Mouse (Mus musculus) midbrain, postnatal 0 days (tissue): ENCODE data around the gene Scube3. TPM values are rescaled to one million over a fixed set of nuclear protein-coding genes. Genes with fewer than 3 reads are reported as not detected.
"Not testable (repeated sequence)": the region's sequence is repeated elsewhere in the genome, so short reads cannot be mapped to it uniquely, and the experiment has no call there.

ENCODE experiments used
- ATAC-seq: fragments of 200-750 bp; cut with Nextera tagmentation; 2 replicates; pipeline ENCODE4 v1.8.0; 2017; ENCODE audit warnings: moderate number of reproducible peaks, mild to moderate bottlenecking, moderate TSS enrichment, moderate library complexity; ENCODE audit not compliant: low FRiP score
- DNase-seq: peaks from one replicate; pipeline ENCODE4 v3.0.0-alpha.2; 2015; ENCODE audit warnings: low spot score
- H3K27ac ChIP-seq: fragments of 300-500 bp; sonication (generic); 2 replicates; pipeline ENCODE4 v1.5.1; 2014; ENCODE audit warnings: low read depth, mild to moderate bottlenecking, low read length, mixed read lengths
- H3K27me3 ChIP-seq: fragments of 300-500 bp; sonication (generic); 2 replicates; pipeline ENCODE4 v1.6.1; 2014; ENCODE audit warnings: low read length, control low read depth, mixed read lengths; ENCODE audit not compliant: insufficient read depth
- H3K36me3 ChIP-seq: fragments of 300-500 bp; sonication (generic); 2 replicates; pipeline ENCODE4 v1.6.1; 2014; ENCODE audit warnings: low read length, control low read depth, mixed read lengths; ENCODE audit not compliant: insufficient read depth
- H3K4me1 ChIP-seq: fragments of 300-500 bp; sonication (generic); 2 replicates; pipeline ENCODE4 v1.6.1; 2014; ENCODE audit warnings: mild to moderate bottlenecking, control low read depth, antibody characterized with exemption, low read length, mixed read lengths; ENCODE audit not compliant: insufficient read depth
- H3K4me2 ChIP-seq: fragments of 300-500 bp; sonication (generic); 2 replicates; pipeline ENCODE4 v1.6.1; 2014; ENCODE audit warnings: low read depth, mild to moderate bottlenecking, low read length, mixed read lengths; ENCODE audit not compliant: poor library complexity, severe bottlenecking
- H3K4me3 ChIP-seq: fragments of 300-500 bp; sonication (generic); 2 replicates; pipeline ENCODE4 v1.5.1; 2014; ENCODE audit warnings: low read depth, mild to moderate bottlenecking, low read length, moderate library complexity
- H3K9ac ChIP-seq: fragments of 300-500 bp; sonication (generic); replicated peaks from 2 replicates; pipeline ENCODE4 v1.6.1; 2014; ENCODE audit warnings: mild to moderate bottlenecking, low read length, moderate library complexity, mixed read lengths; ENCODE audit not compliant: poor library complexity, severe bottlenecking
- H3K9me3 ChIP-seq: fragments of 300-500 bp; sonication (generic); 2 replicates; pipeline ENCODE4 v1.6.1; 2016; ENCODE audit warnings: low read length, control low read depth
- CTCF ChIP-seq: IDR thresholded peaks from 2 replicates; pipeline ENCODE4 v1.5.1; 2016; ENCODE audit warnings: antibody characterized with exemption, mild to moderate bottlenecking
- WGBS: fragments of 180-500 bp; shearing (Covaris S2); extraction: QIAGEN DNeasy Blood & Tissue Kit; methylation state at CpG from one replicate; pipeline ENCODE4 v1.1.7; 2014; 5-methylcytosine and 5-hydroxymethylcytosine counted together
- polyA plus RNA-seq: library from polyadenylated mRNA; unstranded; fragments of >200 nt; fragmentation: Nextera tagmentation; extraction: Ambion mirVana; gene quantifications from 2 replicates; pipeline ENCODE4 v1.2.1, GENCODE M21; 2015
- total RNA-seq: library from RNA; depleted of rRNA; stranded (reverse); fragments of >200 nt; gene quantifications from 2 replicates; pipeline ENCODE4 v1.2.3, GENCODE M21; 2014; rRNA removed

Gene Scube3
- total and polyA plus RNA-seq, 2 experiments from 2014 or later, result 3.9 to 19.9 TPM

DNA sequence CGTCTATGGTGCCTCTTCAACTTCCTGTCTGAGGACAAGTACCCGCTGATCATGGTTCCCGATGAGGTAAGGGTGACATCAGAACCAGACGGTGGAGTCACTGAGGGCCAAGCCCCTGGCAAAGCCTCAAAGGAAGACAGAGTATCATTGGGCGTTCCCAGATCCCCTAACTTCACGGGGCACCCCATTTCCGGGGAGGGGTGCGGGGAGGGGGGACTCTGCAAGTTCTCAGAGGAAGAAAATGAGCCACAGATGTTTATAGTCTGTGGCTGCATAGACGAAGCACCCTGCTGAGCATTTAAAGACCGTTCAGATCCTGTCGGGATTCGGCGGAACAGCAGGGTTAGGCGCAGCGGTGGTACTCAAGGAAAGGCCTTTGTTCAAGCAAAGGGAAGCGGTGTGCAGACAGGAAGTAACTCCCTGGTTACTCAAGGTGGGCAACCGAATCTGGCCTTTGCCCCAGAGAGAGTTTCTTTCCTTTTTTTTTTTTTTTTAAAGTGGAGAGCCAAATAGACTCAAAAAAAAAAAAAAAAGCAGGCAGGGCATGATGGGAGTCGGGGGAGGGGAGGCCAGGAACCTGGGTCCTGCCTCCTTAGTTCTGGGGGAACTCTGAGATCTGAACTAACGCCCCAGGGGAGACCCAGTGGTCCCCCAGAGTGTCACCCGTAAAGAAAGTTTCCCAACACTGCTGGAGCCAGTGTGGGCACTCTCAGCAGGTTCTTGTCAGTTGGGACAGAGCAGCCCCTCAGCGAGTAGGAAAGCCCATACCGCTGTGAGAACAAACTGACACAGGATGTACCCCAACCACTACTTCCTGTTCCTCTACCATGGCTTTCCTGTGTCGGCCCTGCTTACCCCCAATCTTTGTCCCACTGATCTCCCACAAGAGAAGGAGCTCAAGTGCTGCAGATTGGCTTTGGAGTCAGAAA, 76.0 kb downstream of the Scube3 start:
- H3K4me2 ChIP-seq, result no peak overlapping the region
- no peak overlapping the region for H3K27ac ChIP-seq

DNA sequence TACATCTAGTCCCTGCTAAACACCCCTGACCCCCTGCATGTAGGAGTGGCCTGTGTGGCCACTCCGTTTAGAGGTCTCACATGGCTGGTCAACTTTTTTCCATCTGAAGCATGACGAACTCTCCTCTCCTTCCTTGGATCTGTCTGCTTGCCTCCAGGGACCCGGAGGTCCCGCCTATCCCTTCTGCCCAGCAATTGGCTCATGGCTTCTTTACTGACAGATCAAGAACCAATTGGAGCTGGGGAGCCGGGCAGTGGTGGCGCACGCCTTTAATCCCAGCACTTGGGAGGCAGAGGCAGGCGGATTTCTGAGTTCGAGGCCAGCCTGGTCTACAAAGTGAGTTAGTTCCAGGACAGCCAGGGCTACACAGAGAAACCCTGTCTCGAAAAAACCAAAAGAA, 80.5 kb downstream of the Scube3 start:
- not testable (repeated sequence) for H3K4me2 ChIP-seq, DNase-seq, H3K4me1 ChIP-seq, H3K27ac ChIP-seq, H3K36me3 ChIP-seq, ATAC-seq, H3K9ac ChIP-seq, H3K9me3 ChIP-seq, H3K27me3 ChIP-seq, H3K4me3 ChIP-seq
- WGBS, result 93% methylated on average over 10 of the region's 10 CpGs

More for the DNA sequence above, 76.0 kb downstream of the Scube3 start:
- DNase-seq, result no peak
- H3K9ac ChIP-seq, result no peak overlapping the region
- TF ChIP-seq CTCF, result no peak
- no peaks in the 10 kb centered on the region for H3K36me3 ChIP-seq
- no peaks in the 10 kb centered on the region for H3K4me1 ChIP-seq
- no peak for ATAC-seq
- 28% methylated on average over 23 of the region's 23 CpGs for WGBS
- H3K9me3 ChIP-seq, result no peaks in the 10 kb centered on the region
- peaks cover 8% of the 10 kb centered on the region; the same call in 1 of the 2 replicates for H3K27me3 ChIP-seq
- no peak overlapping the region for H3K4me3 ChIP-seq

DNA sequence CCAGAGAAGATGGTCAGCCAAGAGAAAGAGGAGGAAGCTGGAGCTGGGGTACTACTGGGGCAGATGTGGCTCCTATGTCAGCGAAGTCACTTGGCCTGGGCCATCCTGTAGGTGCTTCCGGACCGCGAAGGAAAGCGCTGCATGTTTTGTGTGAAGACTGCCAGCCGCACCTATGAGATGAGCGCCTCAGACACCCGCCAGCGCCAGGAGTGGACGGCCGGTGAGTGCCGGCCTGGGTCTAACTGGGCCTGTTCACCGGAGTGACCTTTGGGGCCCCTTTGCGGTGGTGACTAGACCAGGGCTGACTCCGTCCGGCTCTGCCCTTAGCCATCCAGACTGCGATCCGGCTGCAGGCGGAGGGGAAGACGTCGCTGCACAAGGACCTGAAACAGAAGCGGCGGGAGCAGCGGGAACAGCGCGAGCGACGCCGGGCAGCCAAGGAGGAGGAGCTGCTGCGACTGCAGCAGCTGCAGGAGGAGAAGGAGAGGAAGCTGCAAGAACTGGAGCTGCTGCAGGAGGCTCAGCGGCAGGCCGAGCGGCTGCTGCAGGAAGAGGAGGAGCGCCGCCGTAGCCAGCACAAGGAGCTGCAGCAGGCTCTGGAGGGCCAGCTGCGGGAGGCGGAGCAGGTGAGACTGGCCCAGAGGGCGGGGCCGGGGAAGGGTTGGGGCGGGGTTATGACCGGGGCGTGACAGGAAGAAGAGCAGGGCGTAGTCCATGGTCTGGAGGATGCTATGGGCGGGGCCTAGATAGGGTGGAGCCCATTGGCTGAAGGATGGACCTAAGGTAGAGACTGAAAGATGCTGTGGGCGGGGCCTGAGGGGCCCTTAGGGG, 81.8 kb downstream of the Scube3 start:
- peak overlapping the region; percentile 52 for H3K4me3 ChIP-seq
- H3K36me3 ChIP-seq, result no peaks in the 10 kb centered on the region
- H3K4me2 ChIP-seq, result peak overlapping the region; percentile 92
- TF ChIP-seq CTCF, result peak; percentile 41
- peak overlapping the region; percentile 89 for H3K27ac ChIP-seq
- WGBS, result under 1% methylated on average over 46 of the region's 46 CpGs
- DNase-seq (peak; percentile 88), ATAC-seq (peak; percentile 79)
- H3K9ac ChIP-seq, result peak overlapping the region; percentile 82
- no peaks in the 10 kb centered on the region for H3K27me3 ChIP-seq
- no peaks in the 10 kb centered on the region for H3K9me3 ChIP-seq
- no peaks in the 10 kb centered on the region; the same call in 1 of the 2 replicates for H3K4me1 ChIP-seq

Other genes starting within 250 kb of the Scube3 start
- gene Anks1, start 232.8 kb upstream of the Scube3 start, total RNA-seq, result 109 and 112 TPM in 2 replicates
- 44.1 and 45.9 TPM in 2 replicates for gene Anks1, start 232.8 kb upstream of the Scube3 start, polyA plus RNA-seq
- 18.1 and 21.0 TPM in 2 replicates for gene Taf11, start 232.3 kb upstream of the Scube3 start, total RNA-seq
- 49.7 and 59.9 TPM in 2 replicates for gene Taf11, start 232.3 kb upstream of the Scube3 start, polyA plus RNA-seq
- gene Tcp11, start 61.5 kb upstream of the Scube3 start, total RNA-seq, result 4.1 and 8.2 TPM in 2 replicates
- gene Tcp11, start 61.5 kb upstream of the Scube3 start, polyA plus RNA-seq, result 2.3 and 2.5 TPM in 2 replicates
- gene Zfp523, start 35.0 kb downstream of the Scube3 start, total RNA-seq, result 65.4 and 81.7 TPM in 2 replicates
- gene Zfp523, start 35.0 kb downstream of the Scube3 start, polyA plus RNA-seq, result 38.7 and 40.0 TPM in 2 replicates
- 6.7 and 8.5 TPM in 2 replicates for gene Def6, start 65.6 kb downstream of the Scube3 start, total RNA-seq
- 7.4 and 8.3 TPM in 2 replicates for gene Def6, start 65.6 kb downstream of the Scube3 start, polyA plus RNA-seq
- gene Ppard, start 90.6 kb downstream of the Scube3 start, total RNA-seq, result 7.7 and 10.1 TPM in 2 replicates
- 1.2 and 1.5 TPM in 2 replicates for gene Ppard, start 90.6 kb downstream of the Scube3 start, polyA plus RNA-seq
- 33.4 and 33.6 TPM in 2 replicates for gene Fance, start 171.4 kb downstream of the Scube3 start, total RNA-seq
- 26.1 and 28.6 TPM in 2 replicates for gene Fance, start 171.4 kb downstream of the Scube3 start, polyA plus RNA-seq
- 810 and 1,016 TPM in 2 replicates for gene Rpl10a, start 186.3 kb downstream of the Scube3 start, total RNA-seq
- 347 and 365 TPM in 2 replicates for gene Rpl10a, start 186.3 kb downstream of the Scube3 start, polyA plus RNA-seq
- gene Tead3, start 208.7 kb downstream of the Scube3 start, total RNA-seq, result 4.8 and 5.4 TPM in 2 replicates
- 1.2 and 1.3 TPM in 2 replicates for gene Tead3, start 208.7 kb downstream of the Scube3 start, polyA plus RNA-seq
- 0.80 and 1.0 TPM in 2 replicates for gene Tulp1, start 223.1 kb downstream of the Scube3 start, total RNA-seq
- 1.1 TPM in 2 replicates for gene Tulp1, start 223.1 kb downstream of the Scube3 start, polyA plus RNA-seq